Mouse (Mus musculus) left cerebral cortex, adult 11 months (tissue): ENCODE data around the gene Slc25a11.

Experiments used
- DNase-seq: peaks from one replicate; pipeline ENCODE4 v3.0.0; 2022; ENCODE audit warnings: low spot score

Slc25a11 gene

DNA sequence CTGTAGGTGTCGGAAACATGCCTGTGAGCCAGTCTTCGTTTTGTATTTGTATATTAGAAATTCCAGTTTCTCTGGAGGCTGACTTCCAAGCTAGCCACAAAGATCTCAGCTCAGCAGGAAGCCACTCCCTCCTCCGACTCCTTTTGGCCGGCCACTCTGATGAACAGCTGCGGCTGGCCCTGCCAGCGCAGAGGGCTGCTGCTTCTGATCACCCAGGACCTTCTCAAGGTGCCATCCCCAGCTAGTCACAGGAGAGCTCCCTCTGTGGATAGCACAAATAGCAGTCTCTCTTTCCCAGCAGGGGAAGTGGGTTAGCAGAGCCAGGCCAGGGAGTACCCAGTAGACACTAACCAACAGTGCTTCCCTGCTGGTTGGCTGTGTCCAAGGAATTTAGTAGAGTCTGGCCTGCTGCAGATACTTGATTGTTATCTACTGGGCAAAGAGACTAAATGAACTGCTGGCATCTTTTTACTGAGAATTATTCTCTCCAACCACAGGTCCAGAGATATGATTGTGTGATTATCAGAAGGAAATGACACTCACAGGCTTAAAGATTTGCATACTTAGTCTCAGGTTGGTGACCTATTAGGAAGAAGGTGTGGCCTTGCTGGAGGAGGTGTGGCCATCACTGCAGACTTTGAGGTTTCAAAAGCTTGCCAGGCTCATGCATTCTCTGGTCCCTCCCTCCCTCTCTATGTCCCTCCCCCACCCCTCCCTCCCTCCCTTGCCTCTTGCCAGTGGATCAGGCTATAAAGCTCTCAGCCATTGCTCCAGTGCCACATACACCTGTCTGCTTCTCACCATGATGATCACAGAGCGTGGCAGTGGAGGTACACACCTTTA lies 25.1 kb downstream of the Slc25a11 start:
- DNase-seq, result no peak

DNA sequence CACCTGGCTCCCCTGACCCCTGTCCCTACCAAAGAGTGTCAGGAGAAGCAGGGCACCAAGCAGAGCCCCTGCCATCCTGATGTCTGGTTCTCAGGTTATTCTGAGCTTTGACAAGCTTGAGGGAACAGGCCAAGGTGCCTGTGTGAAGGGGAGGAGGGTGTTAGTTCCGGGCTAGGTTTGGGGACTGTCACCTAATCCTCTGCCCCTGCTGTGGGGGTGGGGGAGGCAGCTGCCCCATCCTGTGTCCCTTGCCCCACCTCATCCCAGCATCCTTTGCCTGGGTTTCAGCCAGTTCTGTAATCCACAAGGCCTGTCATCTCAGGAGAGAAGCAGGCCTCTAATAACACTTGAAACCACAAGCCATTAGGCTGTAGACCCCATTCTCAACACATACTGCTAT lies 28.2 kb downstream of the Slc25a11 start, which contains the start of gene Chrne:
Gene Chrne, minus strand, starts transcription at position 116 of the 400 bp plus-strand sequence.
- no peak for DNase-seq

DNA sequence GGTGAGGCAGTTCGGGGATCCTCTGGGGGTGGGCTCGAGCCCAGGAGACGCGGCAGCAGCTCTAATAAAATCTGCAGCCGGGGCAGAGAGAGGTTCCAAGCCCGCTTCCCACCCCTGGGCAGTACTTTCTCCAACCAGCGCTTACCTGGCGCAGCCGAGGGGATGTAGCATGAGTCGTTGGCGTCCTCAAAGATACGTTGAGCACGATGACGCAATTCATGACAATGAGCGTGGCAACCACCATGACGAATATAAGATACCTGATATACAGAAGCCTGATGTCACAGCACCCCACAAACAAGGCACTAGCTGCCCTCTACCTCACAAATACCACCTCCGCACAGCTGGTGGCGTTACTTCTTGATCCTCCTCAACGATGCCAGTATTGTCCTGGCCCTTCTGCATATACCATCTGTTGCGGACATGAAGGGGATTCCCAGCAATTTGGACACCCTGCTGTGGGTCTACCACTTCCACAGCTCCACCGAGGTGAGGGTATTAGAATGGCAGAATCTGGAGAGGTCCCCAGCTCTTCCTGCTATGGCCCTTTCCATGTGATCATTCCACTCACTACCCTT lies 31.7 kb downstream of the Slc25a11 start, which contains the start of gene 4930544D05Rik:
Gene 4930544D05Rik, plus strand, starts transcription at position 333 of the 578 bp plus-strand sequence.
- DNase-seq, result no peak

DNA sequence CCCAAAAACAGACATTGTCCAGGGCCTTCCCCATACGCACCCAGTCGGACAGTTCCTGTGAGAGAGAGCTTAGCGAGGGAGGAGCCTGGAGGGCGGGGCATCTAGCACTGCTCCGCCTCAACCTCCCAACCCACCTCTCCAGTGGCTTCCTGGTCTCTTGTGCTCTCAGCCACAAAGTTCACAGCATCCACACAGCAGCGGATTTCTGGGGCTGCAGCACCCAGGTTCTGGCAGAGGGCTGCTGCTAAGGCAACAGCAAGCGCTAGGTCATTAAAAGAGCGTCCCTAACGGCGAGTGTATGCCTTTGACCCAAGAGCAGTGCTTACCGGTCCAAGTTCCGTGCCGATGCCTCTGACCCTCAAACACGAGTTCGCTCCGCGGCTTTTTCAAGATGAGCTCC lies 32.2 kb downstream of the Slc25a11 start:
- DNase-seq, result no peak

DNA sequence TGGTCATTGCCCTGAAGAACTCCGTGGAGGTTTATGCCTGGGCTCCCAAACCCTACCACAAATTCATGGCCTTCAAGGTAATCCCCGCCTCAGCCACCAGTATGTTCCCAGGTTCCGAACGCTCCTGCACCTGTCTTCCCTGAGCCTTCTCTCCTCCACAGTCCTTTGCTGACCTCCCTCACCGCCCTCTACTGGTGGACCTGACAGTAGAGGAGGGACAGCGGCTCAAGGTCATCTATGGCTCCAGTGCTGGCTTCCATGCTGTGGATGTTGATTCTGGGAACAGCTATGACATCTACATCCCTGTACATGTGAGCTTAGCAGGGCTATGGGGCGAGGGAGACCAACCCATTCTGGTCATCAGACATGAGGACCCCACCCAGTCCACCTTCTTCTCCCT lies 34.8 kb downstream of the Slc25a11 start:
- no peak for DNase-seq

DNA sequence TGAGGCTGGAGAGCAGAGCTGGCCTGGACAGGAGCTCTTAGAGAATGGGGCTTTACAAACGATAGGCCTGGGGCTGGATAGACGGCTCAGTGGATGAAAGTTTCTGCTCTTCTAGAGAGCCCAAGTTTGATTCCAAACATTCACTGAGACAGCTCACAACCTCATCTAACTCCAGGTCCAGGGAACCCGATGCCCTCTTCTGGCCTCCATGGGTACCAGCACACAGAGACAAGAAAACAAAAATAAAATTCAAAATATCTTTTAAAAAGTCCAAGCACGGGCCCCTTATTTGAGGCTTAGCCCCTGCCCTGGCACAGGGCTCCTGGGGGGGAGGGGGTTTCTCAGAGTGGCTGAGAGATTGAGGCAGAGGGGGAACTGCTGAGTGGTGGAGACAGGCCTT lies 36.5 kb downstream of the Slc25a11 start:
- DNase-seq, result no peak

DNA sequence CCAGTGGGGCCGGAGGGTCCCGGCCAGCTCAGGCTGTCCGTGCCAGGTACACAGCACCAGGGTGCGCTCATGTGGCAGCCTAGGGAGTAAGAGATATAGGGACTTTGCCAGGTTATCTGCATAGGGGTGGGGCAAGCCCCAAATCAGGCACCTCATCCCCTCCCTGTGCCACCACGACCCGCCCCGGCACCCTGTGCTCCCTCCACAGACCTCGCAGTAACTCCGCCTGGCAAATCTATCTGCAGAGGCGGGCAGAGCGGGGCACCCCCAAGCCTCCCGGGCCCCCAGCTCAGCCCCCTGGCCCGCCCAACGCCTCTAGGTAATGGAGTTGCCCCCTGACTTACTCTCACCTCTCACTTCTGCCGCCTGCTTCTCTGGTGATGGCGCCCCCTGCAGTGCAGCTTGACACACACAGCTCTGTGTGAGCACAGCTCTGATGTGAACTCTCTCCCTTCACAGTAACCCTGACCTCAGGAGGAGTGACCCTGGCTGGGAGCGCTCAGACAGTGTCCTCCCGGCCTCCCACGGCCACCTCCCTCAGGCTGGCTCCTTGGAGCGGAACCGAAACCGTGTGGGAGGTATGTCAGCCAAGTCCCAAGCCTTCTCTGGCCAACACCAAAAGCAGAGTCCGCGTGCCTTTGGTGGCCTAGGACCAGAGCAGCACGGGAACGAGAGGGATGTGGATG lies 38.8 kb downstream of the Slc25a11 start:
- no peak for DNase-seq

DNA sequence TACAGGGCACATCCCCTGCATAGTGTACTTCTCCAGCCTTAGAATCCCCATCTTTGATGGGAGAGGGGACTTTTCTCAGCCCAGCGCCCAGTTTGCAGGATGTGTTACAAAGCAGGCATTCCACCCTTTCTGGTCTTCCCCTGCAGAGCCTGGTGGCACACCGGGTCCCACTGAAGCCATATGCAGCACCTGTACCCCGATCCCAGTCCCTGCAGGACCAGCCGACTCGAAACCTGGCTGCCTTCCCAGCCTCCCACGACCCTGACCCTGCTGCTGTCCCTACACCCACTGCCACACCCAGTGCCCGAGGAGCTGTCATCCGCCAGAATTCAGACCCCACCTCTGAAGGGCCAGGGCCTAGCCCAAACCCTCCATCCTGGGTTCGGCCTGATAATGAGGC lies 39.7 kb downstream of the Slc25a11 start:
- no peak for DNase-seq

DNA sequence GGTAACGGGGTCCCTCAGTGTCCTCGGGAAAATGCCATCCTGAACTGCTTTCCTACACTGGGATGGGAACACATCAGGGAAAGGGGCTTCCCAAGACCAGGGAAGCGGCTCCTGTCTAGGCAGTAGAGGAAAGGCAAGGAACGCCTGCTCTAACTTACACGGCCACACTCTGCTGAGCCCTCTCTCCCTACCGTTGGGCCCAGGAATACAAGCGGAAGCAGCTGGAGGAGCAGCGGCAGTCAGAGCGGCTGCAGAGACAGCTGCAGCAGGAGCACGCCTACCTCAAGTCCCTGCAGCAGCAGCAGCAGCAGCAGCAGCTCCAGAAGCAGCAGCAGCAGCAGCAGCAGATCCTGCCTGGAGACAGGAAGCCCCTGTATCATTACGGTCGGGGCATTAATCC lies 40.6 kb downstream of the Slc25a11 start:
- no peak for DNase-seq

DNA sequence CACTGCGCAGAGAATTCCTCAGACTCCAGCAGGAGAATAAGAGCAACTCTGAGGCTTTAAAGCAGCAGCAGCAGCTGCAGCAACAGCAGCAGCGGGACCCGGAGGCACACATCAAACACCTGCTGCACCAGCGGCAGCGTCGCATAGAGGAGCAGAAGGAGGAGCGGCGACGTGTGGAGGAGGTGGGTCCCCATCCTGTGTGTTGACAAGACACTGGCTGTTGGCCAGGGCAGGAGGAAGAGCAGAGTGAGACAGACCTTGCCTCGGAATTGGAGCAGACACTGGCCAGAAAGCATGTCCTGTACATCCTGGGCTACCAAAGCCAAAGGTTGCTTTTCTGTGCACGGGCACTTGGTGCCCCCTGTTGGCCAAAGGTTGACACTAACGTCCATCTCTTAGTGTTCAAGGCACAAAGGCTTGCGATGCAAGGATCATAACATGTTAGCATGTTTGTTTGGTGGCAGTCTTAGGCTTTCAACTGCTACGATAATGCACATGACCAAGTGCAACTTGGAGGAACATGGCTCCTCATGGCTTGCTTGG lies 42.2 kb downstream of the Slc25a11 start:
- DNase-seq, result peak; percentile 57

GRCm38 (mm10) chr11:70598451-70598953 lies 48.8 kb downstream of the Slc25a11 start:
- no peak for DNase-seq

DNA sequence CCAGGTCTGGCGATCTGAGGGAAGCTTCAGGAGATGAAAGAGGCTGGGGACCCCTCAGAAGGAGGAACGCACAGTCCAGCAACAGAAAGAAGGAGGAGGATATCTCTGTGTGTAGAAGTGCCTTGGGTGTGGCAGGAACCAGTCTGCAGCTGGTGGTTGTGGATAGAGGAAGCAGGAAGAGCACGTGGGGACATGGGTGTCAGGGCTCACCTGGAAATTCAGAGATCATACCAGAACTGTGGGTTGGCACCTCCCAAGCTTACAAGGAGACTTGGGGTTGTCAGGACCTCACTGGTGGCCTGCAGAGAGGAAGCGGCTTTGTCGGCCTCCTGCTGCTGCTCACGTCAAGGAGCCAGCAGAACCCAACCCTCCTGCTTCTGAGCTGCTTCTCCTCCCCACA lies 50.0 kb downstream of the Slc25a11 start:
- no peak for DNase-seq

GRCm38 (mm10) chr11:70596094-70596493 lies 51.2 kb downstream of the Slc25a11 start:
- DNase-seq, result no peak

DNA sequence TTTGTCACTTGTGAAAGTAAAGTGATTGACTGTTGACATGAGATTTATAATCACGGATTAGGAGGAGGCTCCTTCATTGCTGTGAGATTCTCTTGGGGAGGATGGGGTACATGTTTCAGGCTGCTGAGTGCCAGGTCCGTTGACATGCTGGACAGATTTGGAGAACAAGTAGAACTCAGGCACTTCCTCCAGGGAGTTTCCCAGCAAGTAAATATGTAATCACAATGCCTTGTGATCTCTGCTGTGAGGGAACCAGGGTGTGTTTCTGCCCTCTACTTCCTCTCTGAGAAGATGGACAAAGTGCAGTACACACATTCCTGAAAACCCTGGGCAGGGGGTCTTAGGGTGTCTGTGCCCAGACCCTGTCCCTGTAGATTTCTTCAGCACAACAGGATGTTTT lies 51.6 kb downstream of the Slc25a11 start:
- no peak for DNase-seq

DNA sequence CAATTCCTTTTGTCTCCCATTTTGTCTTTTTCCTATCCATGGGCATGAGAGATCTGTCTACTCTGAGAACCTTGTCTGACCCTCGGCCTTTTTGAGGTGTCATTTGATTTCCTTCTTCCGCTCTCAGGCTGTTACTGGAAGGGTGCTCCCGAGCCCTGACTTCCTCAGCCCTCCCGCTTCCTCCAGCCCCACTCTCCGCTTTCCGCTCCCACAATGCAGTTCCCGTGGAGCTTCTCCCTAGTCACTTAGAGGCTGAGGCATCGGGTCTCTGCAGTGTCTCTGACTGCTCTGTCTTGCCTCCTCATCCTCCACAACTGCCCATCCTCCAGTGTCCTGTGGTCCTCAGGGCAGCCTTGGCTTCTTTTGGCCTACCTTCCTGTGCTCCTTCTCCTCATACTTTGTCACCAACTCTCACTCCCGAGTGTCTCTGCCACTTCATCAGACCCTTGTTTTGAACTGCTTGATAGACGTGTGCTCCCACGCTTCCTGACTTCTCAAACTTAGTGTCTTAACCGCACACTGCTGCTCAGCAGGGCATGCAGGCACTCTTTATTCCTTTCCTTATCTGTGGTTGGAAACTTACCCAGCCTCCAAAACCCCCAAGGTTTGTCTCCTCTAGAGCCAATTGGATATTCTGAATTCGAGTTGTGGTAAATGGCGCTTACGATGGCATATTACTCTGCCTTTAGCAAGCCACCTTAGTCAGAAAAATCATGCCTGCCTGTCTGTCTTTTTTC lies 52.9 kb downstream of the Slc25a11 start:
- DNase-seq, result no peak
